Mouse (Mus musculus) c-Kit-negative CD71-positive TER-119-positive erythroid progenitor cells, embryonic 14.5 days (primary cell): ENCODE measurements around the gene Fam213b.

Experiments used
- DNase-seq: peaks from one replicate; pipeline ENCODE4 v3.0.0-alpha.2; 2013; ENCODE audit warnings: low read depth, low spot score

Fam213b gene

DNA sequence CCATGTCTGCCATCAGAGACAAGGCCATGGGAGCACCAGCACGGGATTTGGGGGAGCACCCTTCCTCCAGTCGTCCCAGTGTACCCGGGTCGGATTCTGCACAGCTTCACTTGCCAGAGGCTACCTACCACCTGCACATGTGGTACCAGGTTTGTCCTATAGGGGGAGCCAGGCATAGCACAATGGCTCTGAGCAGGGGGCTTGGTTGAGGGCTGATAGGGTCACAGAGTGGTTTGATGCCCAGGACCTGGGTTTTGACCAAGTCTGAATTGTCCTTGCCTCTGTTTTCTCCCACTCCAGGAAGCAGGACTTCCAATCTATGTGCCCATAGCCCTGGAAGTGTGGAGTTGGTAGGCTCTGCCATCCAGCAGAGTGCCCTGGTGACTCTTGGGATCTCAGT is 26.5 kb upstream of the Fam213b start:
- no peak for DNase-seq

DNA sequence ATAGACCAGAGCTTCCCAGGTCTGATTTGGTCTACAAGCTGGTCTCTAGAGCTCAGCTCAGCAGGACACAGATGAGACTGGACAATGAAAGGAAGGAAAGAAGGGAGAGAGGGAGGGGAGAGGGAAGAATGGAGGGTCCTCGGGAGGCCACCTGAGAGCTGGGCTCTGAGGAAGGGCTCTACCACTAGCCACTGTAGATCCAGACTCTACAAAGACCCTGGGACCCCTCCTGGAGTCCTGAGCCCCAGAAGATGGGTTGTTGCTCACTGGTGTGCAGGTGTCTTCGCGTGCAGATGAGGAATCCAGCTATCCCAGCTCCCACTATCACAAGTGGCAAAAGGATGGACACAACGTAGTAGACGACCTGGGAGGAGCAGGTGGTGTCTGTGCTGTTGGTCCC is 24.0 kb upstream of the Fam213b start:
- no peak for DNase-seq

DNA sequence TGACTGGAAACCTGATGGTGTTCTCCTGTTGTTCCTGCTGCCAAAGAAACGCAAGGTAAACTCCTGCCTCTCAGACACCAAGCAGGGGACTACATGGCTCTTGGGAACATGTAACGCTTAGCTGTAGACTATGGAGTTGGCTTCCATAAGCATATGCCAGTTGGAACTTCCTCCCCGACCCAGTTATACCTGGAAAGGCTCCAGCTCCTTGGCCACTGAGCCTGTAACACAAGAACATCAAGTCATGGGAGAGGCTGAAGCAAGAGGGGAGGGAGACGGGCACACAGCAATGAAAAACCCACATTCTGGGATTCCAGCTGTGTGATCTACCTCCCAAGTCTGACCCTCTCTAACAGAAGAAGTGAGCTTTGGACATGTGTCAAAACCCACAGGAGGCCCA is 23.4 kb upstream of the Fam213b start:
- no peak for DNase-seq

DNA sequence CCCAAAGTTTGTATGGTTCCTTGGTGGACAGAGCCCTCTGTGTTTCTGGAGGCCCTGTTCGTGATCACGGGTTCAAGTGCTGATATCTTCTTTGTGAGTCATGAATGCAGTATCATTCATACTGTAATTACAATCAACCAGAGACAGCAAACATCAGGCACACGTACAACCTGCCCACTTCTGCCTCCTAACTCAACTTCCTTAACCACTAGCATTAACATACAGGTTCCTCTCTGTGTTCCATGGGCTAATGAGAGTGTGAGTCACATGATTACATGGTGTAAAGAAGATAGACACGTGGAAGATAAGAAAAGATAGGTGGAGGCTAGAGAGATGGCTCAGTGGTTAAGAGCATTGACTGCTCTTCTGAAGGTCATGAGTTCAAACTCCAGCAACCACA is 17.7 kb upstream of the Fam213b start:
- no peak for DNase-seq

DNA sequence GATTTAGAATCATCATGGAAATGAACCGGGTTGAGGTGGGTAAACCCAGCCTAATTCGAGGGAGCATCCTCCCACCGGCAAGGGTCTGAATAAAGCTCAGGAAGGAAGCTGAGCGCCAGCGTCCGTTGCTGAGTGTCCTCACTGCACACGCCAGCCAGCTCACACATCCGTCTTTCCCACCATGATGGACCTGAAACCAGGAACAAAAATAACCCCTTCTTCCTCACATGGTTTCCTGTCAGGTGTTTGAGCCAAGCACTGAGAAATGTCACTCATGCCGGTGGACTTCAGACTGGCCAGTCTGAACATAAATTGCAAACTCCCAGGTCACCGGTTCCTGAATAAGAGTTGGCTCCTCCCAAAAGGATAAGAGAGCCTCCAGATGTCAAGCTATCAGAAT is 16.4 kb upstream of the Fam213b start:
- DNase-seq: no peak

DNA sequence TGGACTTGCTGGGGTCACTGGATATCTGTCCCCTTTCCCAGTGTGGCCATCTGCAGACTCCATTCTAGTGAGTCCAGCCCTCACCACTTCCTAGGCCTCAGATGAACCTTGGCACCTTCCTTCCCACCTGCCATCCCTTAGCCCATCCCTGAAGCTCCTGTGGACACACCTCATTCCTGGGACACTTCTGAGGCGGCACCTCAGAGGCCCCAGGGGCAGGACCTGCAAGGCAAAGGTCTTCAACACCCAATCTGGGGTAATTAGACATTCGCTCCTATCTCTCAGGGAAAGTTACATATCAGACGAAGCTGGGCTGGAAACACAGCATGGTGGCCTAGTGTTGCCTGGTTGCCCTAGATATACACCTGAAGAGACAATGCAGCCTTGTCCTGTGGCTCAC is 15.8 kb upstream of the Fam213b start:
- DNase-seq: no peak

DNA sequence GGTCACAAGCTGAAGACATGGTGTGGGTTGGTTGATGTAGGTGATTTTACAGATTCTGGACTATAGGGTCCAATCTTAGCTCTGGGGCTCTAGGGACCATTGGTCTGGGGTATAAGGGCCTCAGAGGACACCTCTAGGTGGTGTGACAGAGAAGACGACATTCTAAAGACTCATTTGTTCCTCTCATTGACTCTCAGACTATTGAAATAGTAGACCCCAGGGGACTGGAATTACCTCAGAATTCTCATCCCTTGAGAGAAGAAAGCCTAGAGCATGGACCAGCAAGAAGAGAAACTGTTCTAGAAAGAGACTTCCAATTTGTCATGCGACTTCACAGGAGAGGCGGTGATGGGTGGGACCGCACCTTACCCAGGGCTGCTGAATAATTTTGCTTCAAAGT is 15.3 kb upstream of the Fam213b start:
- DNase-seq: no peak

DNA sequence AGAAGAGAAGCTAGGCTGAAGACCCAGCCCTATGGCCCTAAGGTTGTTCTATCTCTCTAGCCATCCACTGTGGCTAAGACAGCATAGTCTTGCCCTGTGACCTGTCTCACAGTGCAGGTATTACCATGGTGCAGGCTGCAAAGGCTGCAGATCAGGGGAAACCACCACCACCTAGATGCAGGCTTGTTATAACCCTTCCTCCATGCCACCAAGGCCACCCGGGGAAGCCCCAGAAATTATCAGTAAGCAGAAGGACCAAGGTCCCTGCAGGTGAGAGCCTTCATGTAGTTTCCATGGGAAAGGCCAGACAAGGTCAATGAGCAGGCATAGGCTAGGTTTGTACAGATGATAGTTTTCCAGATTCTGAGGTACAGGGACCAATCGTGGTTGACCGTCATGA is 14.9 kb upstream of the Fam213b start:
- no peak for DNase-seq

DNA sequence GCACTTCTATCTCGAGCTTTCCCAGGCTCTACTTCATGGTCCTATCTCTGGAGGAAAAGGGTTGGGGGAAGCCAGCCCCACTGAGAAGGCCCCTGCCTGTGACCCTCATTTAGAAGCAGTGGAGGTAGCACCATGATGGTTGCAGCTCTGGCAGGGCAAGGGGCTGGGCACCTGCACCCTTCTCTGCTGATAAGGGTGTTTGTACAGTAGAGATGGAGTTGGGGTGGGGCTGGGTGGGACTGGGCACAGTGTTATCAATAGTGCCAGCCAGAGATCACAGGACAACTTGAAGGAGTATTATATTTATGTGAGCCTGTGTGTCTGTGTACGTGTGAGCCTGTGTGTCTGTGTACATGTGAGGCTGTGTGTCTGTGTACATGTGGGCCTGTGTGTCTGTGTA is 12.7 kb upstream of the Fam213b start:
- DNase-seq: peak; percentile 65

DNA sequence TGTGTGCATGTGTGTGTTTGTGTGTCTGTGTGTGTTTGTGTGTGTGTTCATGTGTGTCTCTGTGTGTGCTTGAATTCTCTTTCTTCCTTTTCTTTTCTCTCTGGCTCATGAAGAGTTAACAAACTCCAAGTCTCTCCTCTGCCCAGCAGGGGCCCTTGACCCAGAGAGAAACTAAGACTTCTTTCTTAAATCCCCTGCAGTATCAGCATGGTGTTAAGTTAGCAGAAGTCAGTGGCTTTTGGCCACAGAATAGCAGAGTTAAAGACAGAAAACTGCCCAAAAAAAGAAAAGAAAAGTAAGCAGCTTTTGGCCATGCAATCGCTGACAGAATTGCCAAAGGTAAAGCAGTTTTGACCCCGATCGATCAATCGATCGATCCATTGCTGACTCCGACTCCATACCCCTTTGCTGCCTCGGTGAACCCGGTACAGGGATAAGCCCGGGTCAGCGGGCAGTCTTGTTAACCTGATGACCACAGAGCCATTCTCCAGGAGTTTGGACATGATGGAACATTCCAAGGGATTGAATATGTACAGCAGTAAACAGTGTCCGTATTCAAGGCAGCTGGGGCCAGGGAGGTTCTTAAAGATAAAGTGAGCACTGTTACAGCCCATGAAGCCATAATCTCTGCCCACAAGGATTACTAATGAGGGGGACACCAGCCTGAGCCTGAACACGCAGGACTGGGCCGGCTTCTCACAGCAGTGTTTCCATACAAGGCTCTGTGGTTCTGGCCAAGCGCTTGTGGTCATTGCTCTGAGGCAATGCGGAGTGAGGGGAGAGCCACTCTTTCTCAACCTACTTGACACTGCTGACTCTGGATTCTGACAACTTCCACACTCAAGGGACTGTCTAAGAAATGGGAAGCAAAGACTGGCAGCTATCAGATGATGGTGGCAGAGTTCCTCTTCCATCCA is 11.9 kb upstream of the Fam213b start:
- DNase-seq: no peak

DNA sequence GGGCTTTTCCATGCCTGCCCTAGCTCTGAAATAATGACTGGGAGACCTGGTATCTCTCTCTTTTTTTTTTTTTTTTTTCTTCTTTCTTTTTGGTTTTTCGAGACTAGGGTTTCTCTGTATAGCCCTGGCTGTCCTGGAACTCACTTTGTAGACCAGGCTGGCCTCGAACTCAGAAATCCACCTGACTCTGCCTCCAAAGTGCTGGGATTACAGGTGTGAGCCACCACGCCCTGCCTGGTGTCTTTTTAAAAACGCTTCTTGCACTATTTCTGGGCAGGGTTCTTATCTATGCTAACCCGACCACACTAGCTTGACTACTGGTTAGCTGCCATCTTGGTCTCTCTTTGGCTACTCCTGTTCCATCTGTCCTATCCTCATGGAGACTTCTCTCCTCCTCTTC is 9.6 kb upstream of the Fam213b start:
- no peak for DNase-seq

DNA sequence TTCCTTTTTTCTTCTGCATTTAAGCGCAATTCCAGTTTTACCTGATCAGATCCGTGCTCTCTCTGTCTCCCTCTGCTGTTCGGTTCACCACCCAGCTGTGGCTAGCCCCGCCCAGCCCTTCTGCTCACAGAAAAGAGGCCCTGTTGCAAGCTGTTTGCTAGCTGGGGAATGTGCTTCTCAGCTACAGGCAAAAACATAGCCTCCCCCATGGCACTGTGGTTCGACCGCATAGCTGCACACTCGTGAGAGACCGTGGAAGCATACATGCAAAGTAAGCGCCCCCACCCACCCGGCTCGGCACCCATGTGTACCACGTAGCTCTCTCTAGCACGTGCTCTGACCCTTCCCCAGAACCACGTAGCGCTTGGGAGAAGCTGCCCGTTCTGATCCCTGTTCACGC is 8.9 kb upstream of the Fam213b start:
- peak; percentile 84 for DNase-seq

DNA sequence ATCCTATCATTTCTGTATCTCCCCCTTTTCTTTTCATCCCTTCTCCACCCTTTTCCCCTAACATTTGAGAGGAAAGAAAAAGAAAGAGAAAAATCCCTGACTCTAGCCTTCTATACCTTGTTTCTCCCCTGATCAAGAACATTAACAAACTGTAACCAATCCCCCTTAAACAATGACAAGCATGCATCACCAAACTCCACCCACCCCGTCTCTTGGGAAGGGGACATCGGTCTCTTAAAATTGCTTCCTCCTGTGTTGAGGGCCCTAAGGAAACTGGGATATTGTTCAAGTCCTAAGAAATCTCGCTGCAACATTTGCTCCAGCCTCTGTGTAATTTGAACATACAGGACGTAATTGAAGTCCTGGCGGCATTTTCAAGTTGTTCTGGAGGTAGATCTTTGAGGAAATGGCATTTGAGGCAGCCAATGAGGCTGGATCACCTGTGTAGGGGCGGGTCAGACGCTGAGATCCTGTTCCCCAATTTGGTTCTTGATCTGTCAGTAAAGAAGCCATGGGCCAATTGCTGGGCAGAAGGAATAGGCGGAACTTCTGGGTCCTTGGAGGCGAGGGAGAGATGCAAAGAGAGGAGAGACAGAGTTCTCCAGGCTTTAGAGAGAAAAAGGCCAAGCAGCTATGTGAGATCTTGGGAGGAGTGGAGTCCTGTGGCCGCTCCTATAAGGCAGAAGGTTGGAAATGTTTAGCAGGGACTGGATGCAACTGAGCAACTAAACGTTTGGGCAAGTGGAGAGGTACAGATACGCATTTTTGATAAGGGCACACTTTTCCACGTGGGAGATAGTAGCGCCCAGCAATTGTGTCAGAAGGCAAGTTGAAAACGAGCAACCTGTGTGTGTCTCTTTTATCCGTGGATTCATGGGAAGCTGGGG is 5.5 kb upstream of the Fam213b start:
- DNase-seq: peak; percentile 87

DNA sequence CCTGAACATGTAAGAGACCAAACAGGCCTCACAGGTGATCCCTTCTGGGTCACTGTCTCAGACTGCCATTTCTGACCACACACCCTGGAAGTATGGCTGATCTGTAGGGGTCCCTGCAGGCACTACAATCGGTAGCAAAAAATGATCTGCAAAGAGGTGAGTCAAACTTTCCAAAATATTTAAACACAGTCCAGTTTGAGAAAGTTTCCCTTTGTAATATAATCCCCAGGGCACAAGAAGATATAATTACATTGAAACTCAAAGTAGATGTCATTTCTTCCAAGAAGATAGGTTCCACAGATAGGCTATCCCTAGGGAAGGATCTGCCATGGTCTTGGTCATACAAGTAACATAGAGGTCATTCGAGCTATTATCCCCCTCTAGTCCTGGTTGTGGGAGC is 3.4 kb upstream of the Fam213b start:
- DNase-seq: no peak

DNA sequence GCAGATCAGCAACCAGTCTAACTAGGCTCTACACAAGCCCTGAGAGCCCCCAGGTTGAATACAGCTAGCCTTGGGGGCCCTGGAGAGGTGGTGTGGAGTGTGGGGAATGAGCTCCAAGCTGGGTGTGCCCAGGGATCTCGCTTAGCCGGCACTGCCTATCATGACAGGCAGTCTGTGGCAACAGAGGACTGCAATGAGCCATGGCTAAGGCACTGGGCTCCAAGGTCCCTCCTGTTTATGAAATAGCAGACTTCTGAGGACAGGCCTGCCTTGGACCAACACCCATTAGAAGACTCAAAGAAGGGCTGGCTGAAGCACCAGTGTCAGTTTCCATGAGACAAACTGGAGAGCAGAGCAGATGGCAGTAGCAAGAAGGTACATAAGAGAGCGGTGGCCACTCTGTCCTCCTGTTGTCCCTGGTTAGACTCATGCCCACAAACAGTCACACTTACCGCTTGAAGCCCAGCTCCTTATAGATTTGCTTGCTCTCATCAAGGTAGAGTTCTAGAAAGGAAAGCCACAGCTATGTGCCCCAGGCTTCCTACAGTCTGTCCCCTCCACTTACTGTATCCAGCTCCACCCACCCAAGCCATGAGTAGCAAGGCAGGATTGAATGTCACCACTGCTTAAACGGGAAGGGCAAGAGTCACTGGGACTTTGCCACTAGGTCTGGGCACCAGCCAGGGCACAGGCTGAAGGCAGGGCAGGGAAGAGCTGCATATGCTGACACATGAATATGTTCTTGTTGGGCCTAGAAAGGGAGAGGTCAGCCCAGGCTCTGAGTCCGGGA is 1.1 kb downstream of the Fam213b start:
- DNase-seq: no peak

DNA sequence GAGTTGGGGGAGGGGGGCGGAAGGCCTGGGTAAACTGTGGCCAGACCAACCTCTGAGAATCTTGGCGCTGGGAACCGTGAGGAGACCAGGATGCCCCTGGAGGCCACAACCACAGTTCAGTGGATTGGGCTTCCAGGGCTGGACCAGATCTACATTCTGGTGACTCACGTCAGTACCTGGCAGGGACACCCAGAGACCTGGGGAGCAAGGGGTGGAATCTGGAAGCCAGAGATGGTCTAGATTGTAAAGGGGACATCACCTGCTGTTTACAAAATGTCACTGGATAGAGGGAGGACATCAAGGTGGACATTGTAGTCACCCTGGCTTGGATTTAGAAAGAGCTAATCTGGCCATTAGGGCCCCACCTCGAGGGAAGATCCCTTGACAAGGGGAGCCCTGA is 3.4 kb downstream of the Fam213b start:
- no peak for DNase-seq

DNA sequence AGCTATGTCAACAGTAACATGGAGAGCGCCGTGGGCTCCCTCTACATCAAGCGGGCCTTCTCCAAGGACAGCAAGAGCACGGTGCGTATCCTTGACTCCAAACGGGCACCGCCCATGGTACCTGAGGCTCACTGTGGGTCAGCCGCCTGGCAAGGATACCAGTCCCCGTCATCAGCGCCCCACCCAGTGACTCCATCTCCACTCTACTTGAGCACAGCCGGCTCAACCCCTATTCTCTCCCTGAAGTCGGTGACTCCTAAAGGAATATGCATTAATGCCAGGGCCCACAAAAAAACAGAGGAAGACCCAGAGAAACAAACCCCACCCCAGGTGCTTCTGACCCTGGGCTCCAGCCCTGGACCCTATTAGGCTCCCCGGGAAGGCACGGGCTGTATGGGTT is 8.0 kb downstream of the Fam213b start:
- DNase-seq: no peak

DNA sequence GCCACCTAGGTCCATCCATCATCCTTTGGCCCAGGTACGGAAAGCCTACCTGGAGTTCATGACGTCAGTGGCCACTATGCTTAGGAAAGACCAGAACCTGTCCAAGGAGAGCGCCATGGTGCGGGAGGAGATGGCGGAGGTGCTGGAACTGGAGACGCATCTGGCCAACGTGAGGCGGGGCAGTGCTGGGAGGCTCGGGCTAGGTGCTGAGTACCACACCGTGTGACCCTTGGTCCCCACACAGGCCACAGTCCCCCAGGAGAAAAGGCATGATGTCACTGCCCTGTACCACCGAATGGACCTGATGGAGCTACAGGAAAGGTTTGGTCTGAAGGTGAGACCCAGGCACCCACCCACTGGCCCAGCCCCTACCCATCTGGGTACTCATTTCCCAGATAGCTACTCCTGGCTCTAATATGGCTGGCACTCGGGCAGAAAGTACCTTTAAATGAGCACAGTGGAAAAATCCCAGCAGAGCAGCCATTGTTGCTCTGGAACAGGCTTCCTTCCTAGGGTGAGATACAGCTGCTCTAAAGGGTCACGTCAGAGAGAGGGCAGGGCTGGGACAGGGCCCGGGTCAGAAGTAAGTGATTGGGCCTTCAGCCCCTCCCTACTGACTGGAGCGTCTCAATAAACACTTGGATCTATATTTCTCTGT is 11.2 kb downstream of the Fam213b start:
- no peak for DNase-seq

DNA sequence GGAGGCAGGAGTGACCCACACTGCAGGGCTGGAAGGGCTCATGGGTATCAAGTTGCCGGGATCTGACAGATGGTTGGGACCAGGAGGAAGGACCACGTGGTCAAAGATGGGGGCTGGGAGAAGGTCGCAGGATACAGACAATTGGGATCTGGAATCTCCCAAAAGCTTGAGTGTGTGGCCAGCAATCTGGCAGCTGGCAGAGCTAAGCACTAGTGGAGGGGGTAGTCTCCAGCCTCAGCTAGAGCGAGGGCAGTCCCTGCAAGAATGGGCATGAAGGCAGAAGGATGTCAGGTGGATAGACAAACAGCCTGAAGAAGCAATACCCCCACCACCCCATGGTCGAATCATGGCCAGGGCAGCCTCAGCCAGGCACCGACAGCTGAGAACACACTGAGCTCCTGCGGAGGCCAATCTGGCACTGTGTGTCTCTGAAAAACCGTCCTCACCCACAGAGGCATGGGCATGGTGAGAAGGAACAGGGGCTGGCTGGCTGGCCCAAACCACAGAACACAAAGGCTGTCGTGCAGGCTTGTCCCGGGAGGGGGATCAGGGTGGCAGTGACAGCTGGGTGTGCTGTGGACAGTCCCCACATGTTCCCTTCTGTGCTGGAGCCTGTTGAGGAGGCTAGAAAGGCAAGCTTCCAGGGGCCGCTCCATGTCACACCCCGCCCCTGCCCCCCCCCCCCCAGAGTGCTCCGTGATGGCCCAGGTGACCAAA is 11.9 kb downstream of the Fam213b start:
- no peak for DNase-seq

DNA sequence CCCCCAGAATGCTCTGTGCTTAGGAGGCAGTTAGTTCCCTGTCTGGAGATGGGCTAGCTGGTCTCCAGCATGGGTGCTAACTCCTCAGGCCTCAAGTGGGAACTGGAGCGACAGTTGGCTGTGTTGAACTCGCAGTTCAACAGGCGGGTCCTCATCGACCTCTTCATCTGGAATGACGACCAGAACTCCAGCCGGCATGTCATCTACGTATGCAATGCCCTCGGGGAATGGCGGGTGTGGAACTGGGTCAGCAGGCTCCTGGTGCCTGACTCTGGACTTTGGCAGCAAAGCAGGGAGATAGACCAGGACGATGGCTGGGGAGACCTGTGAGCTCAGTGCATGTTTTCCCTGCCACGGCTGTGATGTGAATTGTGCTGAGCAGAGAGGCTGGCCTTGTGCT is 13.5 kb downstream of the Fam213b start:
- no peak for DNase-seq
